Mouse (Mus musculus) yolk sac, embryonic 10.5 days (tissue): ENCODE results near the gene Eya2.
A peak's percentile ranks its signal among the peaks of the same experiment; 100 is the strongest.

Experiments
- DNase-seq: peaks from one replicate; pipeline ENCODE4 v3.0.0-alpha.2; 2017; ENCODE audit warnings: low spot score

The Eya2 gene

DNA sequence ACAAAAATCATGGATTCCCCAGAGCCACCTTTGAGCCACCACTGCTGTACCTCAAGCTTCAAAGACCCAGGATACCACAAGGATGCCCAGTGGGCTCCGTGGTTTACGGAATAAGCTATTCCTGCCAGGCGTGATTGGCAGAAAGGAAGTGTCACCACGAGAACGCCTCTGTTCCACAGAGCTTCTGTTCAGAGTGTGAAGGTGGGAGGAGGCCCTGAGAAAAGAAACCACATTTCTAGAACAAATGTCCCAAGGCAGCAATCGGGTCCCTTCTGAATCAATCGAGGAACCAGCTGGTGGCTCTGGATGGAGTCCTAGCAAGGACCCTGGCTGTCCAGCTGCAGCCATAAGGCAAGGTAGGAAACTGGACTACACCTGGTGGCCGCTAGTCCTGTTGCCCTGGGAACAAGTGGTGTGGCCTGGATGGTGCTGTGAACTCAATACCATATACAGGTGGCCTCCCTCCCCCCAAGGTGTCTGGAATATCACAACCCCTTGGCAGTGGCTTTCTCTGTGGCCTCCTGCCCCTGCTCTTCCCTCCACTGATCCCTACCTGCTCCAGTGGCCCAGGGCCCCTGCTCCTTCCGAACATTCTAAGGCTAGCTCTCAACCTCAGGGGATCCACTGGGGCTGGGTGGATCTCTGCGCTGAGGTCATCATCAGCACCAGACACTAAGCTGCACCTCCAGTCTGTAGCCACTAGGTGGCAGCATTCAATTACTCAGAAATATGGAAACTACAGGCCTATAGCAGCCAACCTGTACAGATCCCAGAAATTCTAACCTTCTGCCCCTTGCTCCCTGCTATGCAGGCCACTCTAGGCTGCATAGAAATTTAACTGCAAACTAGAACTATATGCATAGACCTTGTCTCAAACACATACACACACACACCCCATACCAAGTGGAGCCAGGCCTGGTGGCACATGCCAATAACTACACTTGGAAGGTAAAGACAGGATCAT lies 224.4 kb downstream of the Eya2 start:
- peak; percentile 49 for DNase-seq

GRCm38 (mm10) chr2:165820073-165820472 lies 225.2 kb downstream of the Eya2 start:
- DNase-seq = no peak

DNA sequence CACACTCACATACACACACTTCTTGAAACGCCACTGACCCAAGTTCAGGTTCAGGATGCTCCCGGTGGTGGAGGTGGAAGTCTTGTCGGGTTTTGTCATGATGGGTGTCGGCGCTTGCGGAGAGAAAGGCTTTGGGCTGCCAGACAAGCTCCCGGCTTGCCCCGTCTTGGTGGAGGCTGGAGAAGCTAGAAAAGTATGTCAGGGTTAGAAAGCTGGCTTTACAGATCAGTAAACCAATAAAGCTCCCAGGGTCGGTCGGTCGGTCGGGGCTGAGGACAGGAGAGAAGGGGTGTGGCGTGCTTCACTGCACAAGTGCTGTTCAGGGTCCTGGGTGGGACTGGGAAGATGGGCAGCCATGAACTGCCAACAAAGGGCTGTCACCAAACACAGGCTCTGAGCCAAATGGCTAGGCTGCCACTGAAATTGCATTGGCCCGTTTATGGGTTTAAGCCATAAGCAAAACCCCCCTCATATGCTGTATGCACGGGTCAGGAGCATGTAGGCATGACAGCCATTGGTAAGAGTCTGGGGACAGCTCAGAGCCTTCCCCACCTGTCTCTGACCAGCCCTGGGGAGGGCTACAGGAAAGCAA lies 225.8 kb downstream of the Eya2 start:
- DNase-seq = no peak
